Mouse (Mus musculus) heart, embryonic 13.5 days (tissue): ENCODE measurements around the gene Sik2. TPM values are rescaled to one million over a fixed set of nuclear protein-coding genes. Genes with fewer than 3 reads are reported as not detected.

Experiments used
- ATAC-seq: fragments of 200-750 bp; cut with Nextera tagmentation; 2 replicates; pipeline ENCODE4 v1.8.0; 2017; ENCODE audit warnings: moderate TSS enrichment; ENCODE audit not compliant: insufficient number of reproducible peaks, low FRiP score, low TSS enrichment; ENCODE audit errors: extremely low read depth
- H3K27ac ChIP-seq: fragments of 300-500 bp; sonication (generic); replicated peaks from 2 replicates; pipeline ENCODE4 v1.5.1; 2015; ENCODE audit warnings: moderate library complexity, mild to moderate bottlenecking, inconsistent platforms
- H3K27me3 ChIP-seq: fragments of 300-500 bp; sonication (generic); replicated peaks from 2 replicates; pipeline ENCODE4 v1.6.1; 2015; ENCODE audit warnings: mild to moderate bottlenecking, inconsistent platforms
- H3K36me3 ChIP-seq: fragments of 300-500 bp; sonication (generic); 2 replicates; pipeline ENCODE4 v1.6.1; 2015; ENCODE audit warnings: mild to moderate bottlenecking, inconsistent platforms
- H3K4me1 ChIP-seq: fragments of 300-500 bp; sonication (generic); 2 replicates; pipeline ENCODE4 v1.6.1; 2015; ENCODE audit warnings: inconsistent platforms
- H3K4me2 ChIP-seq: fragments of 300-500 bp; sonication (generic); 2 replicates; pipeline ENCODE4 v1.6.1; 2015; ENCODE audit warnings: inconsistent platforms, mild to moderate bottlenecking, moderate library complexity
- H3K4me3 ChIP-seq: fragments of 300-500 bp; sonication (generic); 2 replicates; pipeline ENCODE4 v1.5.1; 2015; ENCODE audit warnings: moderate library complexity, mild to moderate bottlenecking, inconsistent platforms
- H3K9ac ChIP-seq: fragments of 300-500 bp; sonication (generic); 2 replicates; pipeline ENCODE4 v1.6.1; 2015; ENCODE audit warnings: inconsistent platforms, mild to moderate bottlenecking, moderate library complexity
- H3K9me3 ChIP-seq: fragments of 300-500 bp; sonication (generic); 2 replicates; pipeline ENCODE4 v1.6.1; 2016; ENCODE audit warnings: inconsistent platforms
- WGBS: fragments of 180-500 bp; shearing (Covaris S2); methylation state at CpG from one replicate; pipeline ENCODE4 v1.1.7; 2015; ENCODE audit warnings: mixed read lengths; 5-methylcytosine and 5-hydroxymethylcytosine counted together
- polyA plus RNA-seq: library from polyadenylated mRNA; unstranded; fragments of >200 nt; fragmentation: Nextera tagmentation; extraction: Ambion mirVana; gene quantifications from 2 replicates; pipeline ENCODE4 v1.2.1, GENCODE M21; 2015

The Sik2 gene
- polyA plus RNA-seq, 1 experiment from 2014 or later = 13.4 TPM

- peaks cover 73% of the 10 kb centered on the region for H3K36me3 ChIP-seq
- no peaks in the 10 kb centered on the region for H3K27me3 ChIP-seq
- 90% methylated on average over 18 of the region's 18 CpGs for whole genome bisulfite sequencing
- H3K9me3 ChIP-seq = no peaks in the 10 kb centered on the region
- no peak overlapping the region for H3K4me2 ChIP-seq
- H3K9ac ChIP-seq = no peak overlapping the region
- no peak overlapping the region for H3K4me3 ChIP-seq
- no peak for ATAC-seq
- no peak overlapping the region for H3K27ac ChIP-seq
- H3K4me1 ChIP-seq = peaks cover 34% of the 10 kb centered on the region
Measured at GRCm38 (mm10) chr9:50861119-50861839, 147.6 kb downstream of the Sik2 start.

DNA sequence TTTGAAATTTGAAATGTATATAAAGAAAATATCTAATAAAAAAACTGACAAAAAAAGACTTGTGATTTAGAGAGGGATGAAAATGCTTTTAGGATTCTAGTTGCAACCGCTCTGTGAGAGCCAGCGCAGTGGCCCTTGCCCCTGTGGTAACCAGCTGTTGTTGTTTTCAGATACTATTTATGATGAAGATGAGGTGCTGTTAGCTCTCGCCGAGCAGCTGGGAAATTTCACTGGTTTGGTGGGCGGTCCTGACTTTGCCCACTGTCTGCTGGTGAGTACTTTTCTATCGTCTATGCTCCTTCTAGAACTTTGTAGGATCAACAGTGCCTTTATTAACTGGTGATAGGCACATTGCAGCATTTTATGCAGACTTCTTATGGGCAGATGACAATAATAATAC, 150.2 kb downstream of the Sik2 start:
- no peaks in the 10 kb centered on the region for H3K27me3 ChIP-seq
- peaks cover 32% of the 10 kb centered on the region for H3K4me1 ChIP-seq
- peaks cover 50% of the 10 kb centered on the region for H3K36me3 ChIP-seq
- no peak overlapping the region for H3K4me3 ChIP-seq
- H3K9ac ChIP-seq = no peak overlapping the region
- 90% methylated on average over 6 of the region's 6 CpGs for WGBS
- no peak overlapping the region for H3K27ac ChIP-seq
- H3K4me2 ChIP-seq = no peak overlapping the region
- no peaks in the 10 kb centered on the region for H3K9me3 ChIP-seq
- no peak for ATAC-seq

GRCm38 (mm10) chr9:50857082-50857641, 151.7 kb downstream of the Sik2 start:
- no peaks in the 10 kb centered on the region for H3K27me3 ChIP-seq

DNA sequence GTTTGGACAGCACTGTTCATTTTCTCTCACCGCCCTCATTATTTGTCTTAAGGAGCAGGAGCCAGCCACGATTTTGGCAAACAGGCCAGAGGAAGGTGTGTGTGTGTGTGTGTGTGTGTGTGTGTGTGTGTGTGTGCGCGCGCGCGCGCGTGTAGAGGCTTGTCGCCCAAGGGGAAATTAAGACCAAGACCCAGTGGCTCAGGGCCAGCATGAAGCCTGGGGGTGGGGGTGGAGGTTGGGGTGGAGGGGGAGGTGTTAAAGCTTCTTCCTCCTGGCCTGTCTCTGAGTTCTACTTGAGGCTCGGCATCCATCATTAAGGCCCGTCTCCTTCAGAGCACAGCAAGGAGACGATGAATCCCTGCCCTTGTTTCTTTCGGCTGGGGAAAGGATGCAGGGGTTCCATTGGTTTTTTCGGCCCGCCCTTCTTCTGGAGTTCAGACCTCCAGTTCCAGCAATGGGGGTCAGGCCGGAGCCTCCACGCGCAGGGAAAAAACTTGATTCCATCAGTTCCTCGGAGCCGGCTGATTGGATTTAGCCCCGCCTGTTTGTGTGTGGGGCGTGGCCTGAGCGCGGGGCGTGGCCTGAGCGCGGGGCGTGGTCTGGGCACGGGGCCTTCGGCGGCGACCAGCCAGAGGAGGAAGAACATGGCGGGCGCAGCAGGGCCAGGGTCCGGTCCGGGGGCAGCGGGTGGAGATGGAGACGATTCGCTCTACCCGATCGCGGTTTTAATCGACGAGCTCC, 152.4 kb downstream of the Sik2 start:
- H3K9me3 ChIP-seq = no peaks in the 10 kb centered on the region
- peak overlapping the region; percentile 96 for H3K9ac ChIP-seq
- no peaks in the 10 kb centered on the region for H3K27me3 ChIP-seq
- peak overlapping the region; percentile 80 for H3K27ac ChIP-seq
- peak overlapping the region; percentile 73 for H3K4me3 ChIP-seq
- H3K4me2 ChIP-seq = peak overlapping the region; percentile 75
- 1% methylated on average over 45 of the region's 45 CpGs for WGBS
- peaks cover 29% of the 10 kb centered on the region for H3K36me3 ChIP-seq
- ATAC-seq = peak; percentile 88
- H3K4me1 ChIP-seq = peaks cover 42% of the 10 kb centered on the region

More at GRCm38 (mm10) chr9:50857082-50857641, 151.7 kb downstream of the Sik2 start:
- Histone ChIP-seq H3K36me3 (peaks cover 36% of the 10 kb centered on the region), H3K4me3 (peak overlapping the region; percentile 73), H3K9me3 (no peaks in the 10 kb centered on the region), H3K9ac (peak overlapping the region; percentile 96), H3K4me2 (peak overlapping the region; percentile 75), H3K4me1 (peaks cover 42% of the 10 kb centered on the region), H3K27ac (peak overlapping the region; percentile 80)
- under 1% methylated on average over 45 of the region's 46 CpGs for WGBS
- ATAC-seq = peak; percentile 63

DNA sequence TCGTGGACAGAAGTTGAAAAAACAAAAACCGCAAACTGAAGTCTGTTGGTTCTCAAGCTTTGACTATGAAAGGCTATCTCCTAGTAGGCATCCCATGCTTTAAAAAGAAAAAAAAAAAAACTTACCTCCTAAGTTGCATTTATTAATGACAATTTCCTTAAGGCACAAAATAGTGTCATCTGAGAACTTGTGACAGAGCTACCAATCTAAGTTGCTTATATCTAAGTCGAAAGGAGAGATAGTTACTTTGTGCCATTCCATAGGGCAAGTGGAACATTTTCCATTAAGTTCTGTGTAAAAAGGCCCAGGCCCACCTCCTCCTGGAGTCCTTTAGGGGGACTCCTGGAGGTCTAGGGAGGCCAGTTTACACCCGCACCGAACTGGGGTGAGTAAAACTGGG, 153.1 kb downstream of the Sik2 start:
- H3K4me1 ChIP-seq = peaks cover 47% of the 10 kb centered on the region
- no peaks in the 10 kb centered on the region for H3K27me3 ChIP-seq
- WGBS = 61% methylated on average over 5 of the region's 5 CpGs
- H3K36me3 ChIP-seq = peaks cover 22% of the 10 kb centered on the region
- peak overlapping the region; percentile 80 for H3K27ac ChIP-seq
- peak overlapping the region; percentile 75 for H3K4me2 ChIP-seq
- no peaks in the 10 kb centered on the region for H3K9me3 ChIP-seq
- peak overlapping the region; percentile 73 for H3K4me3 ChIP-seq
- peak overlapping the region; percentile 45; the same call in 1 of the 2 replicates for H3K9ac ChIP-seq
- ATAC-seq = no peak

DNA sequence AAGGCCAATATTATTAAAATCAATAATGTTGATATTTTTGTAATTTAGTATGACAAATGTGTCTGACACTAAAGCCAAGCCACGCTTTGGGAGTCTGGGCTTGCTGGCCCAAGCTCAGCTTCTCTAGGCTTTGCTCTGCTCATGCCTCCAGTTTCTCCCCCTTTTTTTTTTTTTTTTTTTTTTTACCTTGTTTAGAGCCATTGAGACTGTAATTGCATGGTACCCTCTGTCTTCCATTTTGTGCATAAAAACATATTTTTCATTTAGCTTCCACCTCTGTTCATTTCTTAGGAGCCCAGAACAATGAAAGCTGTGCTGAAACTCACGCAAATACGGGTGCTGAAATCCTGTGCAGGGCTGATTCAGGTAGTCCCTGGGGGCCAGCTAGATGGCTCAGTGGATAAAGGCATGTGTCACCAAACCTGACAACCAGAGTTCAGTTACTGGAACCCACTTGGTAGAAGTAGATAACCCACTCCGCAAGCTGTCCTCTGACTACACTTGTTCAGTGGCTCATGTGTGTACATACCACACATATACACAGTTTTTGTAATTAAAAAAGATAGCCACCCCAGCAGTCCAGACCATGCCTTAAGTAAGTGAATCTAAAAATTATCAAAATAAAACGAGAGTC, 153.6 kb downstream of the Sik2 start:
- no peak overlapping the region for H3K4me3 ChIP-seq
- no peaks in the 10 kb centered on the region for H3K27me3 ChIP-seq
- no peak for ATAC-seq
- no peak overlapping the region for H3K27ac ChIP-seq
- peaks cover 53% of the 10 kb centered on the region for H3K4me1 ChIP-seq
- H3K36me3 ChIP-seq = peaks cover 16% of the 10 kb centered on the region
- H3K4me2 ChIP-seq = no peak overlapping the region
- 71% methylated on average over 5 of the region's 5 CpGs for WGBS
- no peak overlapping the region for H3K9ac ChIP-seq
- no peaks in the 10 kb centered on the region for H3K9me3 ChIP-seq

DNA sequence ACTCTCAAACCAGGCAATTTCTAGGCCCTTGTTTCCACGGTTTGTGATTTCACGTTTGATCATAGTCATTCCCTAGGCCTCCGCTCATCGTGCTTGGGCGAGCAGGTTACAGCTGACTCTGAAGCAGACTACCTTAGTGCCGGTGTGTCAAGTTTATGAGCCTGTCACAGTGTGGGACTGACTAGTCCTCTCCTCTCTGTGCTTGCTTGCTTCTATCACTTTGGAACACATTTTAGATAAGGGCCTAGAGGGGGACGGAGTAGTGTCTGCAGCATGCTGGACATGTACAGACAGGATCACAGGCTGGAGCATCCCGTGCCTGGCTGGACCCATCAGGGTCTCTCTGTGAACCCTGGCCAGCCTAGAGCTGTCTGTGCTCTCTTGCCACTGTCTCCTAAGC, 154.5 kb downstream of the Sik2 start:
- Histone ChIP-seq H3K4me3 (no peak overlapping the region), H3K9me3 (no peaks in the 10 kb centered on the region), H3K4me2 (no peak overlapping the region), H3K27ac (no peak overlapping the region; the same call in 1 of the 2 replicates), H3K9ac (no peak overlapping the region), H3K4me1 (peaks cover 61% of the 10 kb centered on the region), H3K27me3 (no peaks in the 10 kb centered on the region), H3K36me3 (peaks cover 8% of the 10 kb centered on the region)
- 68% methylated on average over 8 of the region's 8 CpGs for WGBS
- ATAC-seq = no peak

- Histone ChIP-seq H3K27me3 (no peaks in the 10 kb centered on the region), H3K4me3 (peak overlapping the region; percentile 18)
Measured at GRCm38 (mm10) chr9:50852634-50853349, 156.1 kb downstream of the Sik2 start.

DNA sequence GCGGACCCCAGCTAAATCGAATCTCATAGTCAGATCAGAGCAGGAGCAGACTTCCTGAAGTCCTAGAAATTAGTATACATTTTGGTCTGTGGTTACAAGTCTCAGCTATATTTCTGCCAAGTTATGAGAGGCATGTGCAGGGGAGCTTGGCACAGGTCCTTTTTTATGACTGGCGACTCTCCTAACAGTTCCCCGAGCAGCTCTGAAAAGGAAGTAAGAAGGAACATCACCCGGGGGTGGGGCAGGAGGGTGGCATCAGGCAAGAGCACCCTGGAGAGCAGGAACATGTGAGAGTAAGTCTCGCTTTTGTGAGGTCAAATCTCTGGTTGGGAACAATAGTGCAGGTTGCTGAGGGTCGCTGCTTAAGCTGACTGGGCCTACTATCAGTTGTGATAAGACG, 158.2 kb downstream of the Sik2 start:
- Histone ChIP-seq H3K4me1 (peaks cover 51% of the 10 kb centered on the region), H3K9me3 (no peaks in the 10 kb centered on the region), H3K4me3 (0 out of 2 replicates have a peak overlapping the region, but pooled peaks have one; percentile 21), H3K27ac (0 out of 2 replicates have a peak overlapping the region, but pooled peaks have one; percentile 24), H3K27me3 (no peaks in the 10 kb centered on the region), H3K4me2 (peak overlapping the region; percentile 60), H3K9ac (peak overlapping the region; percentile 66), H3K36me3 (no peaks in the 10 kb centered on the region)
- ATAC-seq = no peak
- 28% methylated on average over 8 of the region's 8 CpGs for WGBS

More at GRCm38 (mm10) chr9:50852634-50853349, 156.1 kb downstream of the Sik2 start:
- ATAC-seq = no peak
- H3K9ac ChIP-seq = peak overlapping the region; percentile 68
- H3K4me2 ChIP-seq = peak overlapping the region; percentile 56
- 47% methylated on average over 17 of the region's 17 CpGs for WGBS
- peak overlapping the region; percentile 6; the same call in 1 of the 2 replicates for H3K27ac ChIP-seq
- no peaks in the 10 kb centered on the region for H3K36me3 ChIP-seq
- no peaks in the 10 kb centered on the region for H3K9me3 ChIP-seq
- peaks cover 57% of the 10 kb centered on the region for H3K4me1 ChIP-seq

DNA sequence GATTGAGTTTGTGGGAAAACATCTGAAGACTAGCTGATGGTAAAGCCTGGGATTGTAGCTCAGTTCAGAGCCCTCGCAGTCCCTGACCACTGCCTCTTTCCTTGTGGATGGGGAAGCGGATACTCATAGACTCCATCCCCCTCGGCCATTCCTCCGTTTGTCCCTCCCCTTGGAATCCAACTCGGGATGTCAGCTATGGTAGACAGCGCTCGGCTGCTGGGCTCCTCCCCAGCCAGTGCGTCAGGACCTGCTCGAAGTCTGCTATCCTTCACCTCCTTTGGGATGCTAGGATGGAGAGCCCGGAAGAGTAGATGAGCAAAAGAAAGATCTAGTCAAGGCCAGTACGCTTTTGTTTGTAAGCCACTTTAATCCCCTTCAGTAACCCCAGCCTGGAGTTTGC, 158.6 kb downstream of the Sik2 start:
- Histone ChIP-seq H3K4me2 (peak overlapping the region; percentile 60), H3K36me3 (no peaks in the 10 kb centered on the region), H3K9me3 (no peaks in the 10 kb centered on the region), H3K27me3 (no peaks in the 10 kb centered on the region), H3K4me1 (peaks cover 46% of the 10 kb centered on the region), H3K27ac (0 out of 2 replicates have a peak overlapping the region, but pooled peaks have one; percentile 24), H3K4me3 (peak overlapping the region; percentile 21; the same call in 1 of the 2 replicates), H3K9ac (peak overlapping the region; percentile 66)
- WGBS = 27% methylated on average over 11 of the region's 11 CpGs
- no peak for ATAC-seq
